Mouse (Mus musculus) limb, embryonic 15.5 days (tissue): ENCODE results near the gene Tnrc6a. TPM values are rescaled to one million over a fixed set of nuclear protein-coding genes. Genes with fewer than 3 reads are reported as not detected.

ENCODE experiments used
- ATAC-seq: fragments of 200-750 bp; cut with Nextera tagmentation; 2 replicates; pipeline ENCODE4 v1.8.0; 2017; ENCODE audit warnings: low read depth, moderate TSS enrichment; ENCODE audit not compliant: insufficient number of reproducible peaks, low FRiP score, low TSS enrichment
- H3K27ac ChIP-seq: fragments of 300-500 bp; sonication (generic); 2 replicates; pipeline ENCODE4 v1.5.1; 2015; ENCODE audit warnings: moderate library complexity, mild to moderate bottlenecking, inconsistent platforms
- H3K27me3 ChIP-seq: fragments of 300-500 bp; sonication (generic); 2 replicates; pipeline ENCODE4 v1.6.1; 2015; ENCODE audit warnings: inconsistent platforms
- H3K36me3 ChIP-seq: fragments of 300-500 bp; sonication (generic); 2 replicates; pipeline ENCODE4 v1.6.1; 2015; ENCODE audit warnings: inconsistent platforms
- H3K4me1 ChIP-seq: fragments of 300-500 bp; sonication (generic); 2 replicates; pipeline ENCODE4 v1.6.1; 2015; ENCODE audit warnings: inconsistent platforms
- H3K4me2 ChIP-seq: fragments of 300-500 bp; sonication (generic); 2 replicates; pipeline ENCODE4 v1.6.1; 2015; ENCODE audit warnings: mild to moderate bottlenecking, inconsistent platforms
- H3K4me3 ChIP-seq: fragments of 300-500 bp; sonication (generic); 2 replicates; pipeline ENCODE4 v1.5.1; 2015; ENCODE audit warnings: mild to moderate bottlenecking, inconsistent platforms
- H3K9ac ChIP-seq: fragments of 300-500 bp; sonication (generic); 2 replicates; pipeline ENCODE4 v1.6.1; 2015; ENCODE audit warnings: inconsistent platforms
- H3K9me3 ChIP-seq: fragments of 300-500 bp; sonication (generic); 2 replicates; pipeline ENCODE4 v1.6.1; 2016; ENCODE audit warnings: inconsistent platforms
- WGBS: fragments of 180-500 bp; shearing (Covaris S2); methylation state at CpG from one replicate; pipeline ENCODE4 v1.1.7; 2015; 5-methylcytosine and 5-hydroxymethylcytosine counted together
- polyA plus RNA-seq: library from polyadenylated mRNA; unstranded; fragments of >200 nt; fragmentation: Nextera tagmentation; extraction: Ambion mirVana; gene quantifications from 2 replicates; pipeline ENCODE4 v1.2.1, GENCODE M21; 2015

Tnrc6a gene
- polyA plus RNA-seq, 1 experiment from 2014 or later = 43.5 TPM

- Histone ChIP-seq H3K4me2 (no peak overlapping the region), H3K27ac (no peak overlapping the region), H3K27me3 (no peaks in the 10 kb centered on the region), H3K36me3 (peaks cover 51% of the 10 kb centered on the region), H3K4me3 (no peak overlapping the region), H3K9ac (no peak overlapping the region), H3K9me3 (no peaks in the 10 kb centered on the region), H3K4me1 (no peaks in the 10 kb centered on the region)
- ATAC-seq = no peak
- WGBS = 90% methylated on average over 8 of the region's 8 CpGs
Measured at GRCm38 (mm10) chr7:123194696-123195095, 71.0 kb downstream of the Tnrc6a start.

- no peak overlapping the region for H3K9ac ChIP-seq
- no peak for ATAC-seq
- H3K9me3 ChIP-seq = no peaks in the 10 kb centered on the region
- H3K27me3 ChIP-seq = no peaks in the 10 kb centered on the region
- H3K4me1 ChIP-seq = no peaks in the 10 kb centered on the region
- H3K4me2 ChIP-seq = no peak overlapping the region
- H3K4me3 ChIP-seq = no peak overlapping the region
- WGBS = 93% methylated on average over 5 of the region's 5 CpGs
- H3K27ac ChIP-seq = no peak overlapping the region
- H3K36me3 ChIP-seq = peaks cover 33% of the 10 kb centered on the region
Measured at GRCm38 (mm10) chr7:123196432-123196831, 72.7 kb downstream of the Tnrc6a start.

- no peak for ATAC-seq
- Histone ChIP-seq H3K27ac (no peak overlapping the region), H3K4me3 (no peak overlapping the region), H3K4me1 (no peaks in the 10 kb centered on the region), H3K9ac (no peak overlapping the region), H3K4me2 (no peak overlapping the region), H3K36me3 (peaks cover 13% of the 10 kb centered on the region), H3K9me3 (no peaks in the 10 kb centered on the region), H3K27me3 (no peaks in the 10 kb centered on the region)
- 69% methylated on average over 10 of the region's 10 CpGs for WGBS
Measured at GRCm38 (mm10) chr7:123198695-123199094, 75.0 kb downstream of the Tnrc6a start.

GRCm38 (mm10) chr7:123199151-123199550 is 75.5 kb downstream of the Tnrc6a start:
- 74% methylated on average over 3 of the region's 3 CpGs for WGBS

DNA sequence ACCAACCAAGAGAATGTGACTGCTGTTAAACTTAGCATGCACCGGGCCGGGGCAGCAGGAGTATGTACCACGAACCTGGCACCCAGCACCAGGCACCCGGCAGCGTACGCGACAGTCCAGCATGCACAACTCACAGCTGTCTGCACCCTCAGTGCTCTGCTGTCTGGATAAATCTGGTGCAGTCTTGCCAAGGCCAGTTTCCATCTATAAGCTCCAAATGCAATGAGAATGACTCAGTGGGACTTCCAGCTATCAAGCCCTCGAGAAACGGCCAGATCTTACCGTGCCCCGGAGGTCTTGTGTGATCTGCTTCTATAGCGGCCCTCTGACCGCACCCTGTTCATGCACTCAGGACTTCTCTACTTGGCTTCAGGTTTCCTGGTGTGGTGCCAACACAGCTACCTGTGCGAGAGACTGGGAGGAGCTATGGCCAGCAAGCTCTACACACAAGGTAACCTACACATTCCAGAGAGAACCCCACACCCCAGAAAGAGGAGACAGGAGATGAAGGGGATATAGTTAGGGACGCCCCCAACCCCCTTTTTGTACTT is 76.0 kb downstream of the Tnrc6a start:
- 90% methylated on average over 15 of the region's 15 CpGs for WGBS
- no peak for ATAC-seq
- no peak overlapping the region for H3K27ac ChIP-seq

More at GRCm38 (mm10) chr7:123199151-123199550, 75.5 kb downstream of the Tnrc6a start:
- ATAC-seq = no peak
- H3K9ac ChIP-seq = no peak overlapping the region
- no peaks in the 10 kb centered on the region for H3K4me1 ChIP-seq
- H3K27me3 ChIP-seq = no peaks in the 10 kb centered on the region
- no peak overlapping the region for H3K4me2 ChIP-seq
- peaks cover 13% of the 10 kb centered on the region for H3K36me3 ChIP-seq
- H3K4me3 ChIP-seq = no peak overlapping the region
- H3K27ac ChIP-seq = no peak overlapping the region
- no peaks in the 10 kb centered on the region for H3K9me3 ChIP-seq

GRCm38 (mm10) chr7:123200722-123201121 is 77.0 kb downstream of the Tnrc6a start:
- H3K36me3 ChIP-seq = peaks cover 3% of the 10 kb centered on the region; the same call in 1 of the 2 replicates
- no peaks in the 10 kb centered on the region for H3K9me3 ChIP-seq
- no peaks in the 10 kb centered on the region for H3K27me3 ChIP-seq
- ATAC-seq = no peak
- no peak overlapping the region for H3K9ac ChIP-seq
- H3K4me2 ChIP-seq = no peak overlapping the region
- no peak overlapping the region for H3K4me3 ChIP-seq
- no peaks in the 10 kb centered on the region for H3K4me1 ChIP-seq
- no peak overlapping the region for H3K27ac ChIP-seq
- WGBS = 77% methylated on average over 9 of the region's 9 CpGs

More for the DNA sequence above, 76.0 kb downstream of the Tnrc6a start:
- Histone ChIP-seq H3K9ac (no peak overlapping the region), H3K4me1 (no peaks in the 10 kb centered on the region), H3K4me2 (no peak overlapping the region), H3K27me3 (no peaks in the 10 kb centered on the region), H3K4me3 (no peak overlapping the region), H3K36me3 (peaks cover 10% of the 10 kb centered on the region), H3K9me3 (no peaks in the 10 kb centered on the region)

GRCm38 (mm10) chr7:123205261-123205660 is 81.6 kb downstream of the Tnrc6a start:
- no peak for ATAC-seq
- WGBS = 30% methylated on average over 14 of the region's 14 CpGs
- Histone ChIP-seq H3K9me3 (no peaks in the 10 kb centered on the region), H3K4me1 (no peaks in the 10 kb centered on the region), H3K4me2 (no peak overlapping the region), H3K36me3 (no peaks in the 10 kb centered on the region), H3K9ac (no peak overlapping the region), H3K27ac (no peak overlapping the region), H3K4me3 (no peak overlapping the region), H3K27me3 (no peaks in the 10 kb centered on the region)

DNA sequence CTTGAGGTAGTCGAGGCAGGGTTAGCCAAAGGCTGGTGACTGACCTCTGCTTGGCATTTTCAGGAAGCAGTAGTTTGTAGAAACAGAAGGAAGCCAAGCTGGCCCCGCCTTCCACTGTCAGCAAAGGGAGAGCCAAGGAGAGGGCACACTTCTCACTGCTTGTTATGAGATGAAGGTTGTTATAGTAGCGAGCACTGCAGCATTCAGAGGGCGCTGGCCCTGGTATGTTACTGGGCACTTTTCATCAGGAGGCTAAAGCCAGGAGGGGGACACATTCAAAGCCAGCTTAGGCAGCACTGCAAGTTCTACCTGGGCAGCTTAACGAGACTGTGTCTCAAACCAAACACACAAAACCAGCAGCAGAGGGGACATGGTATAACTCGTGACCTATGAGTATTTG is 83.9 kb downstream of the Tnrc6a start:
- H3K27me3 ChIP-seq = no peaks in the 10 kb centered on the region
- H3K4me3 ChIP-seq = no peak overlapping the region
- H3K9me3 ChIP-seq = no peaks in the 10 kb centered on the region
- H3K36me3 ChIP-seq = no peaks in the 10 kb centered on the region
- ATAC-seq = no peak
- no peaks in the 10 kb centered on the region for H3K4me1 ChIP-seq
- H3K4me2 ChIP-seq = no peak overlapping the region
- 65% methylated on average over 6 of the region's 6 CpGs for WGBS
- no peak overlapping the region for H3K27ac ChIP-seq
- H3K9ac ChIP-seq = no peak overlapping the region

GRCm38 (mm10) chr7:123209864-123210263 is 86.2 kb downstream of the Tnrc6a start:
- Histone ChIP-seq H3K9ac (no peak overlapping the region), H3K36me3 (no peaks in the 10 kb centered on the region), H3K4me3 (no peak overlapping the region), H3K9me3 (no peaks in the 10 kb centered on the region), H3K27ac (no peak overlapping the region), H3K4me1 (peaks cover 3% of the 10 kb centered on the region; the same call in 1 of the 2 replicates), H3K4me2 (no peak overlapping the region), H3K27me3 (no peaks in the 10 kb centered on the region)
- 70% methylated on average over 9 of the region's 9 CpGs for WGBS
- no peak for ATAC-seq

- no peak overlapping the region for H3K9ac ChIP-seq
- H3K9me3 ChIP-seq = no peaks in the 10 kb centered on the region
- no peak overlapping the region for H3K4me3 ChIP-seq
- peaks cover 3% of the 10 kb centered on the region; the same call in 1 of the 2 replicates for H3K4me1 ChIP-seq
- no peak overlapping the region for H3K4me2 ChIP-seq
- H3K27ac ChIP-seq = no peak overlapping the region
- H3K27me3 ChIP-seq = no peaks in the 10 kb centered on the region
- H3K36me3 ChIP-seq = no peaks in the 10 kb centered on the region
- ATAC-seq = no peak
- WGBS = 58% methylated on average over 5 of the region's 5 CpGs
Measured at GRCm38 (mm10) chr7:123211461-123211860, 87.8 kb downstream of the Tnrc6a start.

- no peak overlapping the region for H3K9ac ChIP-seq
- H3K36me3 ChIP-seq = no peaks in the 10 kb centered on the region
- H3K4me3 ChIP-seq = no peak overlapping the region
- 74% methylated on average over 5 of the region's 5 CpGs for WGBS
- no peak for ATAC-seq
- H3K9me3 ChIP-seq = no peaks in the 10 kb centered on the region
- no peak overlapping the region for H3K4me2 ChIP-seq
- H3K4me1 ChIP-seq = peaks cover 3% of the 10 kb centered on the region; the same call in 1 of the 2 replicates
- no peaks in the 10 kb centered on the region for H3K27me3 ChIP-seq
- H3K27ac ChIP-seq = no peak overlapping the region
Measured at GRCm38 (mm10) chr7:123212316-123212715, 88.6 kb downstream of the Tnrc6a start.

- Histone ChIP-seq H3K27me3 (no peaks in the 10 kb centered on the region), H3K9ac (no peak within 1 kb of the TSS; the same call in 1 of the 2 replicates), H3K4me3 (no peak within 1 kb of the TSS), H3K36me3 (no peaks in the 10 kb centered on the region), H3K4me1 (peaks cover 6% of the 10 kb centered on the region; the same call in 1 of the 2 replicates), H3K27ac (no peak within 1 kb of the TSS), H3K9me3 (no peaks in the 10 kb centered on the region), H3K4me2 (no peak within 1 kb of the TSS)
- no peak for ATAC-seq
- WGBS = 37% methylated on average over 8 of the region's 8 CpGs
Measured at GRCm38 (mm10) chr7:123214365-123215075, 90.8 kb downstream of the Tnrc6a start, which contains the start of gene Slc5a11. TSS of gene Slc5a11 (plus strand) at chr7:123214780.
